Mouse (Mus musculus) testis, postnatal 10 days (tissue): Measurements from ENCODE around the gene Uqcrc2.

ENCODE experiments used
- DNase-seq: peaks from one replicate; pipeline ENCODE4 v3.0.0; 2021; ENCODE audit warnings: low spot score

Uqcrc2 gene

DNA sequence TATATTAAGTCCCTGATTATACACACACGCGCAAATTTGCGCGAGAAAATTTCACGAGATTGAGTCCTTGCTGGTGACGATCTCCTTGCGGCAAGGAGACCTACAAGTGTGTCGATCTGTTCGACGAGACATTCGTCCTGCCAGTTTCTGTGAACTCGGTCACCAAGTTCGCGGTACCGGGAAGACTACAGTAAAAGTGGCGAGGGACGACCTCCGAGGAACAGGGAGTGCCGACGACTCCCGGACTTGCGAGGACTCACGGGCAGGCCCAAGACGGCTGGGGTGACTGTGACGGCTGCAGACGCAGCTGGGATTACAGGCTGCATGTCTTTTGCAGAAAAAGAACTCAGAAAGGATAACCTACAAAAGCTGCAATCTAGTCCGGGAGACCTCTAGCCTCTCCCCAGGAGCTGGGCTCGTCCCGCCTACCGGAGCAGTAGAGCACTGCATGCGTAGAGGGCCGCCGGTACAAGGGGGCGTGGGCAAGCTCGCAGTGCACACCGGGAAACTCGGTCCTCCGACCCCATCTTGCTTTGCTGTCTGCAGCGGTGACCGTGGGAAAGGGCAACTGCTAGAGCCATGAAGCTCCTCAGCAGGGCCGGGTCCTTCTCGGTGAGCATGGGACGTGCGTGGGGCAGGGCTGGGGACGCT is at the start of gene Uqcrc2:
TSS of gene Uqcrc2 (plus strand) at position 466 of the 651 bp plus-strand sequence.
- peak; percentile 91 for DNase-seq

DNA sequence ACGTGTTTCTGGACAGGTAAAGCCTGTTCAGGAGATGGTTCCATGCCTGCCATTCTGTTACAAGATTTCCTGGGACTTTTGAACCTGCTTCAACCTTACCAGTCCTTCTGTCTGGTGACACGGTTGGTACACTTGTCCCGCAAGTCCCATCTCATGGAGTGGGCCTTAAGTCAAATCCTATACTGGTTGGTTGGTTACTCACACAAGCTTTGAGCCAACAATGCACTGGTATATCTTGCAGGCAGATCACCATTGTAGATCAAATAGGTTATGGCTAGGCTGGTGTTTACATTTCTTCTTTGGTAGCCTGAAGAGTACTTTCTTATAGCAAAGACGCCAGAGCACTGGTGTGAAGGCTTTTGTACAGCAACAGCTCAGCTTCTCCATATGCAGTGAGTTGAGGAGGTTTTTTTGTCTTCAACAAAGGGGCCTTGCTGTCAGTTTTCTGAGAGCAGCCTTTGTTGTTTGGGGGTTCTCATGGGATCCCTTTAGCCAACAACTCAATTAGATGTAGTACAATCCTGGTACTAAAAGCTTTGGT is 37.7 kb upstream of the Uqcrc2 start:
- no peak for DNase-seq

DNA sequence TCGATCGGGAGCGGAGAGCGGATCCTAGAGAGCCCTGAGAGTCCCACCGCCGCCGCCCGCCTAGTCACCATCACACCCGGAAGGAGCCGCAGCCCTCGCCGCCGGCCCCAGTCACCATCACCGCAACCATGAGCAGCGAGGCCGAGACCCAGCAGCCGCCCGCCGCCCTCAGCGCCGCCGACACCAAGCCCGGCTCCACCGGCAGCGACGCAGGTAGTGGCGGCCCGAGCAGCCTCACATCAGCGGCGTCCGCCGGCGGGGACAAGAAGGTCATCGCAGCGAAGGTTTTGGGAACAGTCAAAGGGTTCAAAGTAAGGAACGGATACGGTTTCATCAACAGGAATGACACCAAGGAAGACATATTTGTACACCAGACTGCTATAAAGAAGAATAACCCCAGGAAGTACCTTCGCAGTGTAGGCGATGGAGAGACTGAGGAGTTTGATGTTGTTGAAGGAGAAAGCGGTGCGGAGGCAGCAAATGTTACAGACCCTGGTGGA is 37.2 kb upstream of the Uqcrc2 start:
- no peak for DNase-seq

DNA sequence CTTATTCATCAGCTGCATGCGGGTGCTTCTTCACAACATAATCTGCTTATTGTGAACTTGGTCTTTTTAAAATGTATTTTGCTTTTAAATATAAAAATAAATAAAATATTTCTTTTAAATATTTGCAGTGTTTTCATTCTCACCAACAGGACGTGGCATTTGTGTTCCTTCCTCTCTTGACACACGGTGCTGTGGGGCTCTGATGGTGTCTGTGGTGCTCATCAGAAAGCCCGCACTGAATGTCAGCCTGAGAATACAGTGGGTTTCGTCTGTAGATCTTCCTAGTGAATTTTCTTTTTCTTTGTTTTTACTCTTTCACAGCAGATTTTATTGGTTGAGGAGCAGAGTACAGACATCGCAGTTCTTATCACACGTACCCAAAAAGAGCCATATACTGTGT is 36.6 kb upstream of the Uqcrc2 start:
- DNase-seq = no peak

DNA sequence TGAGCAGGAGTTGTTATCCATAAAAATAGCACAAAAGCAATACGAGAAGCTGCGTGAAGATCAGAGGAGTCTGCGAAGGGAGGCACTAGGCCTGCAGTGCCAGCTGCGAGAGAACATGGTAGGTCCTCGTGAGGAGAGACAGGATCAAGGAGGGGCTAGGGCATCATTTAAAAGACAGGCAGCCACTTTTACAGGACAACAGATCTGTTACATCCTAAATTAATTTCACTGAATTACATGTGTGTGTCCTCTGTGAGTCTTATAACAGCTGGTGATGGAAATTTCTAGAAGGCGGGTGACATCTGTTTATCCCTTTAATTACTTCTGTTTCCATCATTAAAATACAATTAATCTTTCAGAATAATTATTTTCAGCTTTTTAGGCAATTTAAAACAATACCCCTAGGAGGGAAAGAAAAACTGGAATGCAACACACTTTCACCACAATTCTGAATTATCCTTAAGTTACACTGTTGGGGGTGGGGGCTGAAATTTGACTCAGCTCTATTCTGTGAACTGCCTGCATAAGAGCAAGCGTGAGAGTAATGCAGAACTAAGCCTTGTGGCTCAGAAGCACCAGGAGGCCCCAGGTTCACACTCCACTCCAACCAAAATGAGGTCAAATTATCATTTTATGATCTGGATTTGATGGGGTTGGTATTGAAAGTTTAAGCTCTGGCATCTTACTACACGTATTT is 14.8 kb upstream of the Uqcrc2 start:
- DNase-seq = no peak

DNA sequence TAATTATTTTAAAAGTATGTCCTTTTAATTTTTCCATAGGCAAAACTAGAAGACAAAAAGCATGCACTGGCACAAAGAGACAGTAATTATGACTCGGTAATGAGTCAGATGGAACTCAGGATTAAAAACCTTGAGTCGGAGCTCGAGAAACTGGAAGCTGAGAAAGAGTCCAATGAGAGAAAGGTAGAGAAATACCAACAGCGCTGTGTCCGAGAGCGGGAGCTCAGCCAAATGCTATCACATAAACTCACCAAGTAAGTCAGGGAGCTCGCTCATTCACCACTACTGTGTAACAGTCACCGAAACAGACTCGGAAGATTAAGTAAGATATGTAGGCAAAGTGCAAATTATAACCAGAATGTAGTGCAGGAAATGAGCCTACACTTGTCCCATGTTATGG is 14.1 kb upstream of the Uqcrc2 start:
- no peak for DNase-seq

DNA sequence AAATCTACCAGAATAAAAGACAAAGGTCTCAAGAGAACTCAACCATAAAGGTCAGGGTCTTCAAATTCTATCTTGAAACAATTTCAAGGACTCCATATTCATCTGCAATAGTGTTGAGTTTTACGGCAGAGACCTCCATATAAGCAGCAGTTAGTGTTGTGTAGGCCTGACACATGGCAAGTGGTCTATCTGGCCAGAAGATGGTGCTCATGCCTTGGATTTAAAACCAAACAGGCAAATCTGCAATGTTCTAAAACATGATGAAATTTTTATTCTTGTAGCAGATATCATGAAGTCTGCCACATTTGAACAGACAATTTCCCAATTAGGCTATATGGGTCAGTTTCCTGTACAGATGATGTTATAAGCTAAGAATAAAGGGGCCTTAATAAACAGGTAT is 2.5 kb upstream of the Uqcrc2 start:
- DNase-seq = no peak

DNA sequence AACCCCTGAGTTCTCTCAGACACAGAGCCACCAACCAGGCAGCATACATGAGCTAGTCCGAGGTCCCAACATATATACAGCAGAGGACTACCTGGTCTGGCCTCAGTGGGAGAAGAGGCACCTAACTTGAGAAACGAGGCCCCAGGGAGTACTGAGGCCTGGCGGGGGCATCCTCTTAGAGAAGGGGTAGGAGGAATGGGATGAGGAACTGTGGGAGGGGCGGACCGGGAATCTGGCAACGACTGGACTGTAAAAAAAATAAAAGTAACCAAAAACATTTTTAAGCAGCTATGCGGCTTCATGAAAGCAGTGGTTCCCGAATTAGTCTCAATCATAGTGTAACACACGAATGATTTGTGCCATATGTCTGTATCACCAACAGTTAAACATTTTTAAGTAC is 675 bp upstream of the Uqcrc2 start:
- DNase-seq = no peak

DNA sequence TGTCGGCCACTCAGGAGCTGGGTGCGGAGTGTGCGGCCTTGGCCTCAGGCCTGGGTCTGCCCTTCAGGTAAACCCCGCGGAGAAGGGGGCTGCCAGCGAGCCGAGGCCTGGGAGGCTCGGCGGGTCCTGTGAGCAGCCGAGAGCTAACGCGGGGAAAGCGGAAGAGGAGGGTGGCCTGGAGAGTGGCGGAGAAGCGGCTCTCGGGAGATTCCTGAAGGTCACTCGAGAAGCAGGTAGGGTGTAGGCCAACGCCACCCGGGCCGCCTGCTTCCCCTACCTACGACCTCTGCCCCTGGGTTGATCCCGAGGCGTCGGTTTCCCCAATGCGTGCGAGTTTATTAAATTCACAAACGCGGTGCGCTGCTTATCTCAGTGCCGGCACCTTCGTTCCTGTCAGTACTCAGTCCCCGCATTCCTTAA is 396 bp downstream of the Uqcrc2 start:
- no peak for DNase-seq

DNA sequence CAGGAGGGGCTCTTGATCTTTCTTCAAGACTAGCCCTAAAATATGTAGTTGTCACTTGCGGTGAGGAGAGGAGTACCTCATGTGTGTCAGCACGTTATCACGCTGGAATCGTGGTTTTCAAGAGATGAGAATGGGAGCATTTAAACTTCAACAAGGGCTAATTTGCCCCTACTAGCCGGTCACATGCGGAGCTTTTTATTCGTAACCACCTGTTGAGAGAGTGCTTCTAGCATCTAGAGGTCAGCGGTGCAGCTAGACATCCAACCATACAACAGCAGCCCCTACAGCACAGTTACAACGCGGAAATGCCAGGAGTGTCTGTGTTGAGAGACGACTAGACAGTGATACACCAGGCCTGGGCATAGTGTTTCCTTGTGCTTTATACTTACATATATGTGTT is 845 bp downstream of the Uqcrc2 start:
- no peak for DNase-seq

DNA sequence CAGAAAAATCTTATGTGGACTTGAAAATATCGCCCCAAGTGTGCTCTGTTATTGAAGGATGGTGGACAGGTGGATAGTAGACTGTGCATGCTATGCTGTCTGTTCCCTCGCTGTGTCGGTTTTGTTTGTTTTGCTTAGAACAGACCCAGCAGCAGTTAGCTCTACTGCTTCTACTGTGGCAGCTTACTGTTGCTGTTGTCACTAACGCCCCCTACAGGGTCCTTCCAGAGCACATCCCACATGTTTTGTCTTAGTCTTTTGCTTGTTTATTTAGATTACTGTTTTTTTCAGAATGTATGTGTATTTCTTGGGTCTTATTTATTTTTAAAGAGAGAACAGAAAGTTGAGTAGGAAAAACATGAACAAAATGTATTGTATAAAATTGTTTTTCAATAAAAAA is 8.2 kb downstream of the Uqcrc2 start:
- DNase-seq = no peak

DNA sequence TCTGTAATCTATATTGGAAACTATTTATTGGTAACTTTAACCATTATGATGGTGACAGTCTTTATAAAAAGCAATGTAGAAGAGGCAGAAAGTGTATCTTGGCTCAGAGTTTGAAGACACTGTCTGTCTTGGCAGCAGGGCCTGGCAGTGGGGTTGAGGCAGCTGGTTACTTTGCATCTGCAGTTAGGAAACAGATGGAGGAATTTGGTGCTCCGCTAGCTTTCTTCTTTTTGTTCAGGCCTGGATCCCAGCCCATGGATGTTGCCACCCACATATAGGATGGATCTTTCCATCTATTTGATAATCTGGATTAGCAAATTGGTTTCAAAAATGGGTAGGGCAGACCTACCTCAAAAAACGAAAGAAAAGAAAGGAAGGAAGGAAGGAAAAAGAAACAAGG is 12.9 kb downstream of the Uqcrc2 start:
- DNase-seq = no peak

DNA sequence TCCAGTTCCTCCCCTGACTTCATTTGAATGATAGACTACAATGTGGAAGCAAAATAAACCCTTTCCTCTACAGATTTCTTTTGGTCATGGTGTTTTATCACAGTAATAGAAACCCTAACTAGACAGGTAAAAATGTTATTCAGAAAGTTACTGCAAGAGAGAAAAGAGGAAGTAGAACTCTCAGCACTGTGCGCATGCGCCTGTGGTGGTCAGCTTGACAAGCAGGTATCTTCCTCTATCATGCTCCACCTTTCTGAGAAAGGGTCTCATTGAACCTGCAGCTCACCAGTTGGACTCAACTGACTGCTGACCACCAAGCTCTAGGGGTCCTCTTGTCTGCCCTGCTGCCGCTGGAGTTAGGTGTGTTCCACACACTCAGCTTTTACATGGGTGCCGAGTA is 27.1 kb downstream of the Uqcrc2 start:
- no peak for DNase-seq

DNA sequence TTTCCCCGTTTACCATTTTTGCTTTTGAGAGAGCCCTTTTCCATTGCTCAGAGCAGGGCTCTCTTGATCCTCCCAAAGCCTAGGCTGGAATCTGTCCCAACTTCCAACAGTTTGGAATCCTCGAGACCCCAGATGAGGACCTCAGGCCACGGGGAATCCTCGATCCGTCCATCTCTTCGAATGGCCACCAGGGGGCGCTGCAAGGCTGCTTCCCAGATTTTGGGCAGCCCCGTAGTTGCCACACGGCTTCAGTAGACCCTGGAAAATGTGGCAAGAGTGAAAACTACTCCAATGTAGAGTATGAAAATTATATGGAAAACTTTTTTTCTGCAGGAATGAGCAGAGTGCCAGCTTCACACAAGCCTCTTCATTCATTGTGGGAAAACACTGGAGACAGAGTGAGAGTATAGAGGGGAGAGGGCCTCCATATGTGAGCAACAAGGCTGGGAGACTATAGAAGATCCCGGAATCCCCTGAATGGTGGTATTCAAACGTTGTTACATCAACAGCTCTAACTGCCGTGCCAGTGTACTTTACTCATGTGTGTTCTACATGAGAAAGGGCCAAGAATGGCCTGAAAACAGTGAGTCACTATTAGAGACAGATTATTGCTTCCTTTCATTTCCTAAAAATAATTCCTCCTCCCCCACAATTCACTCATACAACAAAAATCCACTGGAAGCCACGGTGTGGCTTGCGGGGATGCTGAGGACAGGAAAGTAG is 35.3 kb downstream of the Uqcrc2 start, which contains the start of gene Pdzd9:
TSS of gene Pdzd9 (minus strand) at position 191 of the 723 bp plus-strand sequence.
- peak; percentile 91 for DNase-seq

DNA sequence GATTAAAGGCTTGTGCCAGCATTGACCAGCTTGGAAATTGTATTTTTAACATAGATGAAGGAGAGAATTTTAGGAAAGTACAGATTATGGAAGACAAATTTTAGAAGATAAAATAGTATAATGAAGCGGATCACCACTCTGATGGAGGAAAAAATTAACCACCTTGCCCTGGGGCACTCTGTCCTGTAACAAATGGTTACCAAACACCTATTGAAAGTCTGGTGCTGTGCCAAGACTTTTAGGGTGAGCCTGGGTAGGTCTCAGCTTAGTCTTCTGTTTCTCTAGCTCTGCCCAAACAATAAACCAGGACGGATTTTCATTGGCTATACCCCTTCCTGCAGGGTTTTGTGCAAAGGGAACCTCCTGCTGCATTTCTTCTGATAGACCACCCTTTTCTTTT is 36.3 kb downstream of the Uqcrc2 start:
- DNase-seq = no peak

DNA sequence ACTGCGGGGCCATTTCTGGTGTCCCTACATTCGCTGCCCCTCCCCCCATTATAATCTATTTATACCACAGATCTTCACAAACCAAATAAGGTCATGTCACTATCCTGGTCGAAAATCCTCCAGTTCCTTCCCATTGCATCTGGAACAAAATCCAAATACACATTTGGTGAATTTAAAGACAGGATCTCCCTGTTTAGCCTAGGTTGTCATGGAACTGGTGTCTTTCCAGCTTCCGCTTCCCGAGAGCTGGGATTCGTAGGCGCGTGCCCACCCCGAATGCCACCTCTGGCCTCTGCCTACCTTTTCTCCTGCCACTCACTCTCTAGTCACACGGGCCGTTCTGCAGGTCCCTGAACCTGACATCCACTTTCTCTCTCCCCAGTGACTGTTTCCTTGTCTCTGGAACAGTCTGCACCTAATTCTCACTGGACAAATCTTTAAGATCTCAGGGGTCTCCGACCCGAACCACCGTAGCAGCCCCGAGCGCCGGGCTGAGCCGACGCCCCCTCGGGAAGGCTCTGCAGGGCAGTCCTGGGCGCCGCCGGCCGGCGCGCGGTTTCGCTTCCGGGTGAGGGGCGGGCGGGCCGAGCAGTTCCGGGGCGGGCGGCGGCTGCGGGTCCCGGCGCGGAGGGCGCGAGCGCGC is 42.1 kb downstream of the Uqcrc2 start, which contains the start of gene Mosmo:
TSS of gene Mosmo (plus strand) at position 618 of the 643 bp plus-strand sequence.
- peak; percentile 87 for DNase-seq

DNA sequence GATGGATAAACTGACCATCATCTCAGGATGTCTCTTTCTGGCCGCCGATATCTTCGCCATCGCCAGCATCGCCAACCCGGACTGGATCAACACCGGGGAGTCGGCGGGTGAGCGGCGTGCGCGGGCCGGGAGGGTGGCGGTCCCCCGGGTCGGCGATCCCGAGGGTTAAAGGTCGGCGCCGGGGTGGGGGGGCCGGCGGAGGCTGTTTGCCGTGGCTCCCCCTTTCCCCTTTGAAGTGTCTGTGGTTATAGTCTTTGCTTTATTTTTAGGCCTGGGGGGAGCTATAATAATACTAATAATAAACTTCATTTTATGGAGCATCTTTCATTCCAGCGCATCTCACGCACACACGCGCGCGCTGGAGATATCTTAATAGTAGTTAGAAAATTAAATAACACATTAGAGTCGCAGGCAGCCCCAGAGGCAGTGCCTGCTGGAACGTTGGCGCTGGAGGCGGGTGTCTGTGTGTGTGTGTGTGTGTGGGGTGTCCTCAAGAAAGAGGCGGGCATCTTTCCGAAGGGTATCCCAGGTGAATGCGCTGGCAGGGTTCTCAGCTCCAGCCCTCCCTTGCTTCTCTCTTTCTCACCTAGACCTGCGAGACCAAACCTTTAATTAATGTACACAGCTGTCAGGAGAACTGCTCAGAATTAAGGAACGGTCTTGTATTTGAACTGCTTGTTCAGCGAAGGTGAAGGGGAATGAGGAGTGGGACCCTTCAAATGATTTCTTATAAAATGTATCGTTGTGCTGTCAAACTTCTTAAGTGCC is 43.0 kb downstream of the Uqcrc2 start:
- peak; percentile 70 for DNase-seq

DNA sequence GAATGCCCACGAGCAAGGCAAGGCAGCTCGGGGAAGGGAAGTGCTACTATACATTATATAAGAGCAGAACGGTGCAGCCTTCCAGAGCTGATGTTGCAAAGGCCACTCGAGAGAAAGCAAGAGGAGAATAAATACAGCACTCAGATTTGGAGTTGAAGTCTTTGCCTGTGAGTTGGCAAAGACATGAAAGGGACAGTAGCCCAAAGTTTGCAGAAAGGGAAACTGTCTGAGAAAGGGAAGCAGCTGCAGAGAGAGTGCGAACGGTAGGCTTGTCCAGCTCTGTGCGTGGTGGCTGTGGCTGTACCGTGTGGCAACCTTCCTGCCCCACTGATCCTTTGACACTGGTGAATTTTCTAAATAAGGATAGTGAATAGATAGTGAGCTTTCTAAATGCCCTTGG is 44.0 kb downstream of the Uqcrc2 start:
- DNase-seq = no peak

DNA sequence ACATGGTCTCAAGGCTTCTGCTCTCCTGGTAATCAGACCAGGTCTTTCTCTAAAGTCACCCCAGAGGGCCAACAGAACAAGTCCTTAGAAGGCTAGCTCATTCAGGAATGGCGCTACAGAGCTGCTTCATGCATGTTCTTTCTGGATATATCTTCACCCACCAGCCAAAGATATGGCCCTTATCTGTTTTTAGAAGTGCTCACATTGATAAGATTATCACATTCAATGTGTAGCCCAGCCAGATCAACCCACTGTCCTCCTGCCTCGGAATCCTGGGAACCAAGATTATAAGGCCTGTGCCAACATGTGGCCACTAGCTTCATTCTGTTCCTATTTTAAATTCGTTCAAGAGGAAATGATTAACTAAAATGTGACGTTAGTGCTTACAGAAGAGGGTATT is 47.0 kb downstream of the Uqcrc2 start:
- no peak for DNase-seq

DNA sequence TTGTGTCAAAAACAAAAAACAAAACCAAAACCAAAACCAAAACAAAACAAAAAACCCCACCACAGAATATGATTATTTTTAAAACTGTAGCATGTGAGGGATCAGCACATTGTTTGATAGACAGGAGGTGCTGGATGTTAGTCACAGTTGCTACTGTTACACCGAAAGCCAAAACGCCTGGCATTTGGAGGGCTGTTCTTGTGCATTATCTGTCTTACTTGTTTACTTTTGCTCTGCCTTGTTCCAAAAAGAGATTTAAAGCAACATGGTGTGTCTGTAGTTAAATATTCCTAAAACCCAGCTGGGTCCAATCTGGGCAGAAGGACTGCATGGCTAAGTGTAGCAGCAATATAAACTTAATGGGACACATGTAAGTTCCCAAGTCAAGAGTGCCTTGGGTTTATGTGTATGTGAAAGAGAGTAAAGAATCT is 49.8 kb downstream of the Uqcrc2 start:
- no peak for DNase-seq

DNA sequence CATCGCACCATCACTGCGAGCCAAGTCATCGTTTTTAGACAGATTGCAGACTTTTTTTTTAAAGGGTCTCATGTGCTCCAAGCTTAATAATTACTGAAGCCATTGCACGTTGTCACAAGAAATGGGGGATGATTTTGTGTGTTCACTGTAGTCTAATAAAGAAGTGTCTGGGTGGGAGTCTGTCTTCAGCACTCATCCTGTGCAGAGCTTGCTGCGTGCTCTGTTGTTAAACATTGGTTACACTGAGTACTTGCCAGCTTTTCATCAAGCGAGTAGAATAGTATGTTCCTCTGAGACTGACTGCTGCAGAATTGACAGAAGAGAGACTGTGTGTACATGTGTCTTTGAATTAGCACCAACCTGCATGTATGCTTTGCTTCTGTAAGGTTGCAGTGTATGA is 50.3 kb downstream of the Uqcrc2 start:
- no peak for DNase-seq
